Mouse (Mus musculus) heart, adult 2 months (tissue): ENCODE measurements around the gene Map3k5. TPM values are rescaled to one million over a fixed set of nuclear protein-coding genes. Genes with fewer than 3 reads are reported as not detected.

Experiments used
- DNase-seq, 2 experiments: peaks; one replicate each; pipeline ENCODE4 v3.0.0; 2021
- H3K27ac ChIP-seq: fragments of 200-600 bp; 2 replicates; pipeline ENCODE4 v1.8.1; 2022
- H3K27me3 ChIP-seq: fragments of 200-500 bp; 2 replicates; pipeline ENCODE4 v1.6.1; 2012; ENCODE audit warnings: mild to moderate bottlenecking, low read length, inconsistent platforms, mixed read lengths; ENCODE audit not compliant: control insufficient read depth, insufficient read depth
- H3K36me3 ChIP-seq: fragments of 200-500 bp; 2 replicates; pipeline ENCODE4 v1.6.1; 2012; ENCODE audit warnings: low read length, inconsistent platforms; ENCODE audit not compliant: control insufficient read depth, insufficient read depth
- H3K4me1 ChIP-seq: fragments of 200-500 bp; 2 replicates; pipeline ENCODE4 v1.6.1; 2011; ENCODE audit warnings: low read length; ENCODE audit not compliant: control insufficient read depth, insufficient read depth
- H3K4me3 ChIP-seq: fragments of 200-600 bp; 2 replicates; pipeline ENCODE4 v1.8.1; 2022
- H3K79me2 ChIP-seq: fragments of 200-500 bp; replicated peaks from 2 replicates; pipeline ENCODE4 v1.6.1; 2012; ENCODE audit warnings: mild to moderate bottlenecking, inconsistent platforms, low read length, moderate library complexity, mixed read lengths; ENCODE audit not compliant: control insufficient read depth, insufficient read depth
- H3K9ac ChIP-seq: fragments of 200-500 bp; 2 replicates; pipeline ENCODE4 v1.6.1; 2012; ENCODE audit warnings: low read depth, mild to moderate bottlenecking, control low read depth, inconsistent platforms, low read length, mixed read lengths
- CTCF ChIP-seq: fragments of 200-600 bp; IDR thresholded peaks from 2 replicates; pipeline ENCODE4 v1.8.1; 2022; ENCODE audit warnings: antibody characterized with exemption, mild to moderate bottlenecking, moderate library complexity
- EP300 ChIP-seq: fragments of 200-500 bp; IDR thresholded peaks from 2 replicates; pipeline ENCODE4 v1.6.1; 2011; ENCODE audit warnings: low read depth, low read length, control low read depth; ENCODE audit not compliant: insufficient read depth
- POLR2A ChIP-seq: fragments of 200-500 bp; IDR thresholded peaks from 2 replicates; pipeline ENCODE4 v1.6.1; 2011; ENCODE audit warnings: mild to moderate bottlenecking, low read depth, low read length, control low read depth; ENCODE audit not compliant: insufficient read depth
- WGBS: fragments of 180-500 bp; shearing (Covaris S2); methylation state at CpG from one replicate; pipeline ENCODE4 v1.1.7; 2018; 5-methylcytosine and 5-hydroxymethylcytosine counted together
- intact Hi-C: fragments of 180-260 bp; cut with DNase I; formaldehyde crosslinking; loops from one replicate; pipeline ENCODE4 v1.15.1; 2025
- polyA plus RNA-seq: library from polyadenylated mRNA; depleted of rRNA; stranded (reverse); fragments of >200 nt; gene quantifications from 2 replicates; pipeline ENCODE4 v1.2.3, GENCODE M21; 2012
- total RNA-seq, 2 experiments: library from RNA; stranded (reverse); gene quantifications; 2 replicates each; pipeline ENCODE4 v1.2.3; 2021

The Map3k5 gene
- total and polyA plus RNA-seq, 3 experiments = 7.6 to 45.3 (median 42.6) TPM

- Histone ChIP-seq H3K9ac (no peak overlapping the region), H3K4me1 (peaks cover 1% of the 10 kb centered on the region; the same call in 1 of the 2 replicates), H3K27ac (peak overlapping the region; percentile 68), H3K36me3 (no peaks in the 10 kb centered on the region; the same call in 1 of the 2 replicates), H3K4me3 (no peak overlapping the region), H3K27me3 (no peaks in the 10 kb centered on the region), H3K79me2 (no peaks in the 10 kb centered on the region)
- WGBS = 58% methylated on average over 1 of the region's 1 CpGs
- no peak for DNase-seq
- TF ChIP-seq EP300 = no peak
- no peak for TF ChIP-seq CTCF
- TF ChIP-seq POLR2A = no peak
- intact Hi-C loops = no loop called here
These were observed 6.1 kb upstream of the Map3k5 start for GRCm38 (mm10) chr10:19928205-19928604.

- H3K4me1 ChIP-seq = peaks cover 7% of the 10 kb centered on the region
- intact Hi-C loops = loop anchor here (1.0 kb wide), 1 partner anchor 190 kb away; no protein-coding TSS in a partner anchor
- H3K36me3 ChIP-seq = peaks cover 5% of the 10 kb centered on the region; the same call in 1 of the 2 replicates
- peak overlapping the region; percentile 72 for H3K4me3 ChIP-seq
- DNase-seq = no peak
- 44% methylated on average over 3 of the region's 3 CpGs for WGBS
- no peak overlapping the region for H3K9ac ChIP-seq
- H3K79me2 ChIP-seq = 0 out of 2 replicates have a peak, but pooled peaks cover 2% of the 10 kb centered on the region
- no peak for TF ChIP-seq CTCF
- no peak for TF ChIP-seq EP300
- no peak for TF ChIP-seq POLR2A
- no peaks in the 10 kb centered on the region for H3K27me3 ChIP-seq
- H3K27ac ChIP-seq = peak overlapping the region; percentile 91
These were observed 1.3 kb upstream of the Map3k5 start for GRCm38 (mm10) chr10:19932986-19933385.

DNA sequence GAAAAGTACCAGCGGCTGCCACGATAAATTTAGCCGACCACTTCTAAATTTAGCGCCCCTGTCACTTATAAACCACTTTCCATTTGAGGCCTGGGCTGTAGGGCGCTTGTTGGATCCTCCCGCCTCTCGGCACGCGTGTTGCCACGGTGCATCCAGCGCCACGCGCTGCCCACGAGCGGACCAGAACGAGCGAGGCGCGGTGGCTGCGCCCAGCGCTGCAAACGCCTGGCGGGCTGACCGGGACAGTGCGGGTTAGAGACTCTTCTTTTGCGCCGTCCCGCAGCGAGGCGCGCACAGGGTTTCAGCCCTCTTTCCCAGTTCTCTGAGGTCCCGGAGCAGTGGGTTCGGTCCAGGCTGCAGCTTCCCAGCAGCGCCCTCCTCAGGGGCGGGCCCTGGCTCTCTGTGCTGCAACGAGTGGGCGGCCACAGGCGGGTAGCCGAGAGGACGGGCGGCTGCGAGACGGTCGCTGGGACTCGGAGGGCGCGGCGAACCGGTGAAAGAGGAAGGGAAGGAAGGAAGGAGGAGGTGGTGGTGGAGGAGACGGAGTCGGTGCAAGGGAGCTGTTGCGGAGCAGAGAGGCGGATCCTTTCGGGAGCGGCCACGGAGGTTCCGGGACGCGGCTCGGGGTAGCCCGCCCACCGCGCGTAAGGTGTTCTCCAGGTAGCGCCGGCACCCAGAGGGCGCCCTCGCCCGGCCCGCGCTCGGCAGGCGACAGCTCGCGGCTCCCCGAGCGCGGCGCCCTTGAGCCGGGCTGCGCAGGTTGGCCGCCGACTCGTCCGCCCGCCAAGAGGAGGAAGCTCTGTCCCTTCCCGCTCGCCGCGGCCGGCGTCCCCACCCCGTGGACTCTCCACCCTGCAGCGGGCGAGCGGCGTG is 525 bp upstream of the Map3k5 start:
- TF ChIP-seq CTCF (peak; percentile 78), POLR2A (peak; percentile 44), EP300 (no peak)
- intact Hi-C loops = loop anchor here (1.0 to 2.0 kb wide), 5 partner anchors 23 to 190 kb away; partner anchors contain the start of gene Pex7
- H3K9ac ChIP-seq = peak overlapping the region; percentile 99
- peaks cover 8% of the 10 kb centered on the region; the same call in 1 of the 2 replicates for H3K36me3 ChIP-seq
- peak overlapping the region; percentile 72 for H3K4me3 ChIP-seq
- peak; percentile 90 to 94 for DNase-seq
- peaks cover 9% of the 10 kb centered on the region for H3K4me1 ChIP-seq
- 0 out of 2 replicates have a peak, but pooled peaks cover 2% of the 10 kb centered on the region for H3K79me2 ChIP-seq
- H3K27me3 ChIP-seq = no peaks in the 10 kb centered on the region
- under 1% methylated on average over 97 of the region's 97 CpGs for WGBS
- peak overlapping the region; percentile 91 for H3K27ac ChIP-seq

- H3K27me3 ChIP-seq = no peaks in the 10 kb centered on the region
These were observed 987 bp downstream of the Map3k5 start for GRCm38 (mm10) chr10:19935295-19935623.

GRCm38 (mm10) chr10:19935821-19936367 is 1.6 kb downstream of the Map3k5 start:
- Histone ChIP-seq H3K27me3 (no peaks in the 10 kb centered on the region), H3K27ac (peak overlapping the region; percentile 91), H3K4me1 (peaks cover 25% of the 10 kb centered on the region), H3K36me3 (peaks cover 14% of the 10 kb centered on the region; the same call in 1 of the 2 replicates), H3K9ac (peak overlapping the region; percentile 14; the same call in 1 of the 2 replicates), H3K79me2 (0 out of 2 replicates have a peak, but pooled peaks cover 2% of the 10 kb centered on the region), H3K4me3 (peak overlapping the region; percentile 72)
- DNase-seq = no peak
- TF ChIP-seq EP300 (no peak), POLR2A (no peak), CTCF (no peak)
- 40% methylated on average over 4 of the region's 4 CpGs for WGBS
- intact Hi-C loops = loop anchor here (2.0 kb wide), 3 partner anchors 21 to 71 kb away; partner anchors contain the start of gene Pex7

More at GRCm38 (mm10) chr10:19935295-19935623, 987 bp downstream of the Map3k5 start:
- no peak for DNase-seq
- Histone ChIP-seq H3K27ac (peak overlapping the region; percentile 91), H3K4me1 (peaks cover 21% of the 10 kb centered on the region), H3K79me2 (0 out of 2 replicates have a peak, but pooled peaks cover 2% of the 10 kb centered on the region), H3K9ac (peak overlapping the region; percentile 99), H3K36me3 (peaks cover 8% of the 10 kb centered on the region; the same call in 1 of the 2 replicates), H3K4me3 (peak overlapping the region; percentile 72)
- 17% methylated on average over 10 of the region's 10 CpGs for whole genome bisulfite sequencing
- intact Hi-C loops = loop anchor here (2.0 kb wide), 3 partner anchors 22 to 72 kb away; partner anchors contain the start of gene Pex7
- TF ChIP-seq CTCF = no peak
- TF ChIP-seq EP300 = no peak
- TF ChIP-seq POLR2A = no peak
